Mouse (Mus musculus): ENCODE data around the gene Olfr1383. TPM values are rescaled to one million over a fixed set of nuclear protein-coding genes. Genes with fewer than 3 reads are reported as not detected.
"Not testable (repeated sequence)": the region's sequence is repeated elsewhere in the genome, so short reads cannot be mapped to it uniquely, and the experiment has no call there.

Olfr1383 gene
- polyA plus RNA-seq (2012; ENCODE audit: insufficient read depth, low replicate concordance), result not detected in 2 replicates

GRCm38 (mm10) chr11:49519348-49519747 is at the start of gene Olfr1383:
Olfr1383 (plus strand) TSS chr11:49519648.
- Histone ChIP-seq H3K4me1 (no peaks in the 10 kb centered on the region), H3K27me3 (replicated peaks) (peaks cover 5% of the 10 kb centered on the region), H3K4me3 (replicated peaks) (no peak within 1 kb of the TSS), H3K9me3 (no peaks in the 10 kb centered on the region), H3K36me3 (replicated peaks; ENCODE audit: low read length) (no peaks in the 10 kb centered on the region)
- no peak for TF ChIP-seq GATA1 (IDR thresholded peaks at IDR 0.05; ENCODE audit: borderline replicate concordance, low read length)
- TF ChIP-seq FLI1 (IDR thresholded peaks at IDR 0.05; ENCODE audit: low read length), result no peak

- Histone ChIP-seq H3K9me3 (no peaks in the 10 kb centered on the region), H3K27me3 (replicated peaks) (peaks cover 6% of the 10 kb centered on the region), H3K4me1 (no peaks in the 10 kb centered on the region), H3K36me3 (replicated peaks; ENCODE audit: low read length) (no peaks in the 10 kb centered on the region), H3K4me3 (replicated peaks) (no peak overlapping the region)
- no peak for TF ChIP-seq GATA1 (IDR thresholded peaks at IDR 0.05; ENCODE audit: borderline replicate concordance, low read length)
- no peak for TF ChIP-seq FLI1 (IDR thresholded peaks at IDR 0.05; ENCODE audit: low read length)
These were observed 33.5 kb upstream of the Olfr1383 start for GRCm38 (mm10) chr11:49485973-49486372.

GRCm38 (mm10) chr11:49488770-49489169 is 30.7 kb upstream of the Olfr1383 start, which contains the start of gene Olfr1385:
Olfr1385 (plus strand) TSS chr11:49489070.
- H3K4me3 ChIP-seq (replicated peaks); H3K9me3 ChIP-seq; H3K4me1 ChIP-seq; H3K27me3 ChIP-seq (replicated peaks); H3K36me3 ChIP-seq (replicated peaks; ENCODE audit: low read length): not testable (repeated sequence)

- H3K4me1 ChIP-seq, result no peaks in the 10 kb centered on the region
- H3K27me3 ChIP-seq (replicated peaks), result peaks cover 10% of the 10 kb centered on the region
- no peak for TF ChIP-seq FLI1 (IDR thresholded peaks at IDR 0.05; ENCODE audit: low read length)
- no peak for TF ChIP-seq GATA1 (IDR thresholded peaks at IDR 0.05; ENCODE audit: borderline replicate concordance, low read length)
- H3K9me3 ChIP-seq, result no peaks in the 10 kb centered on the region
- H3K36me3 ChIP-seq (replicated peaks; ENCODE audit: low read length), result no peaks in the 10 kb centered on the region
- H3K4me3 ChIP-seq (replicated peaks), result no peak overlapping the region
These were observed 1.4 kb upstream of the Olfr1383 start for GRCm38 (mm10) chr11:49518086-49518485.

- H3K27me3 ChIP-seq (replicated peaks), result no peaks in the 10 kb centered on the region
- no peaks in the 10 kb centered on the region for H3K36me3 ChIP-seq (replicated peaks; ENCODE audit: low read length)
- TF ChIP-seq FLI1 (IDR thresholded peaks at IDR 0.05; ENCODE audit: low read length), result no peak
- TF ChIP-seq GATA1 (IDR thresholded peaks at IDR 0.05; ENCODE audit: borderline replicate concordance, low read length), result no peak
- H3K9me3 ChIP-seq, result no peaks in the 10 kb centered on the region
- no peak within 1 kb of the TSS for H3K4me3 ChIP-seq (replicated peaks)
- peaks cover 3% of the 10 kb centered on the region; the same call in 1 of the 2 replicates for H3K4me1 ChIP-seq
These were observed 8.5 kb downstream of the Olfr1383 start, which contains the start of gene Olfr1382 for GRCm38 (mm10) chr11:49527947-49528346. Olfr1382 (plus strand) TSS chr11:49528247.

GRCm38 (mm10) chr11:49532761-49533160 is 13.3 kb downstream of the Olfr1383 start:
- Histone ChIP-seq H3K4me1 (peaks cover 3% of the 10 kb centered on the region; the same call in 1 of the 2 replicates), H3K36me3 (replicated peaks; ENCODE audit: low read length) (no peaks in the 10 kb centered on the region), H3K4me3 (replicated peaks) (no peak overlapping the region), H3K27me3 (replicated peaks) (no peaks in the 10 kb centered on the region), H3K9me3 (no peaks in the 10 kb centered on the region)
- TF ChIP-seq FLI1 (IDR thresholded peaks at IDR 0.05; ENCODE audit: low read length) (no peak), GATA1 (IDR thresholded peaks at IDR 0.05; ENCODE audit: borderline replicate concordance, low read length) (no peak)

- not testable (repeated sequence) for H3K27me3 ChIP-seq (replicated peaks); H3K4me3 ChIP-seq (replicated peaks); H3K4me1 ChIP-seq
These were observed 17.2 kb downstream of the Olfr1383 start for GRCm38 (mm10) chr11:49536631-49537030.

GRCm38 (mm10) chr11:49543149-49543548 is 23.7 kb downstream of the Olfr1383 start, which contains the start of gene Olfr1381:
Olfr1381 (plus strand) TSS chr11:49543449.
- not testable (repeated sequence) for H3K9me3 ChIP-seq; H3K36me3 ChIP-seq (replicated peaks; ENCODE audit: low read length); H3K4me3 ChIP-seq (replicated peaks); H3K27me3 ChIP-seq (replicated peaks); H3K4me1 ChIP-seq

More at GRCm38 (mm10) chr11:49536631-49537030, 17.2 kb downstream of the Olfr1383 start:
- H3K36me3 ChIP-seq (replicated peaks; ENCODE audit: low read length); H3K9me3 ChIP-seq: not testable (repeated sequence)

GRCm38 (mm10) chr11:49554033-49554432 is 34.6 kb downstream of the Olfr1383 start:
- not testable (repeated sequence) for H3K4me1 ChIP-seq; H3K36me3 ChIP-seq (replicated peaks; ENCODE audit: low read length); H3K27me3 ChIP-seq (replicated peaks); H3K4me3 ChIP-seq (replicated peaks); H3K9me3 ChIP-seq

GRCm38 (mm10) chr11:49556578-49556977 is 37.1 kb downstream of the Olfr1383 start, which contains the start of gene Olfr1380:
Olfr1380 (plus strand) TSS chr11:49556878.
- not testable (repeated sequence) for H3K9me3 ChIP-seq; H3K36me3 ChIP-seq (replicated peaks; ENCODE audit: low read length); H3K4me3 ChIP-seq (replicated peaks); H3K27me3 ChIP-seq (replicated peaks); H3K4me1 ChIP-seq

GRCm38 (mm10) chr11:49575054-49575453 is 55.6 kb downstream of the Olfr1383 start:
- H3K4me1 ChIP-seq; H3K4me3 ChIP-seq (replicated peaks); H3K9me3 ChIP-seq; H3K27me3 ChIP-seq (replicated peaks); H3K36me3 ChIP-seq (replicated peaks; ENCODE audit: low read length): not testable (repeated sequence)

Other genes with a start within 250 kb of the Olfr1383 start
- not detected in 2 replicates for gene Olfr1393, start 241.3 kb upstream of the Olfr1383 start, polyA plus RNA-seq (2012; ENCODE audit: insufficient read depth, low replicate concordance)
- not detected in 2 replicates for gene Olfr1392, start 234.4 kb upstream of the Olfr1383 start, polyA plus RNA-seq (2012; ENCODE audit: insufficient read depth, low replicate concordance)
- gene Olfr10, start 214.9 kb upstream of the Olfr1383 start, polyA plus RNA-seq (2012; ENCODE audit: insufficient read depth, low replicate concordance), result not detected in 2 replicates
- not detected in 2 replicates for gene Olfr1391, start 196.9 kb upstream of the Olfr1383 start, polyA plus RNA-seq (2012; ENCODE audit: insufficient read depth, low replicate concordance)
- gene Olfr1390, start 184.5 kb upstream of the Olfr1383 start, polyA plus RNA-seq (2012; ENCODE audit: insufficient read depth, low replicate concordance), result not detected in 2 replicates
- gene Olfr1389, start 96.6 kb upstream of the Olfr1383 start, polyA plus RNA-seq (2012; ENCODE audit: insufficient read depth, low replicate concordance), result 0.58 TPM in 1 of 2 replicates, not detected in the other
- gene Olfr1388, start 83.0 kb upstream of the Olfr1383 start, polyA plus RNA-seq (2012; ENCODE audit: insufficient read depth, low replicate concordance), result not detected in 2 replicates
- gene Olfr1387, start 64.3 kb upstream of the Olfr1383 start, polyA plus RNA-seq (2012; ENCODE audit: insufficient read depth, low replicate concordance), result not detected in 2 replicates
- not detected in 2 replicates for gene Olfr1386, start 54.6 kb upstream of the Olfr1383 start, polyA plus RNA-seq (2012; ENCODE audit: insufficient read depth, low replicate concordance)
- gene Olfr1385, start 30.6 kb upstream of the Olfr1383 start, polyA plus RNA-seq (2012; ENCODE audit: insufficient read depth, low replicate concordance), result 0.06 TPM in 1 of 2 replicates, not detected in the other
- not detected in 2 replicates for gene Olfr1384, start 12.9 kb upstream of the Olfr1383 start, polyA plus RNA-seq (2012; ENCODE audit: insufficient read depth, low replicate concordance)
- gene Olfr1382, start 8.6 kb downstream of the Olfr1383 start, polyA plus RNA-seq (2012; ENCODE audit: insufficient read depth, low replicate concordance), result not detected in 2 replicates
- not detected in 2 replicates for gene Olfr1381, start 23.8 kb downstream of the Olfr1383 start, polyA plus RNA-seq (2012; ENCODE audit: insufficient read depth, low replicate concordance)
- not detected in 2 replicates for gene Olfr1380, start 37.2 kb downstream of the Olfr1383 start, polyA plus RNA-seq (2012; ENCODE audit: insufficient read depth, low replicate concordance)
- gene Flt4, start 89.6 kb downstream of the Olfr1383 start, polyA plus RNA-seq (2012; ENCODE audit: insufficient read depth, low replicate concordance), result 0.01 TPM in 1 of 2 replicates, not detected in the other
- gene Scgb3a1, start 144.0 kb downstream of the Olfr1383 start, polyA plus RNA-seq (2012; ENCODE audit: insufficient read depth, low replicate concordance), result not detected in 2 replicates
- gene Cnot6, start 193.1 kb downstream of the Olfr1383 start, polyA plus RNA-seq (2012; ENCODE audit: insufficient read depth, low replicate concordance), result 2.2 and 3.4 TPM in 2 replicates

All from megakaryocyte, embryonic 14.5 days (primary cell).